Mouse (Mus musculus) CH12.LX (cell line): ENCODE results near the gene Als2cl. TPM values are rescaled to one million over a fixed set of nuclear protein-coding genes. Genes with fewer than 3 reads are reported as not detected.

ENCODE experiments used
- DNase-seq: peaks from one replicate; pipeline ENCODE4 v3.0.0-alpha.2; 2013; ENCODE audit errors: extremely low read depth
- H3K27ac ChIP-seq: 2 replicates; pipeline ENCODE4 v1.5.1; 2012; ENCODE audit warnings: low read depth, mild to moderate bottlenecking, control low read depth, moderate library complexity; ENCODE audit not compliant: insufficient read depth
- H3K27me3 ChIP-seq: replicated peaks from 2 replicates; pipeline ENCODE3; 2012; ENCODE audit warnings: inconsistent platforms
- H3K36me3 ChIP-seq, 2 experiments: replicated peaks in 1 of 2; 2 replicates each; pipeline versions ENCODE3 to v1.6.1; 2012; ENCODE audit warnings: inconsistent platforms in 1 of 2, low read length in 1 of 2, mild to moderate bottlenecking in 1 of 2, mixed read lengths in 1 of 2, moderate library complexity in 1 of 2; ENCODE audit not compliant: control insufficient read depth in 1 of 2, insufficient read depth in 1 of 2
- H3K4me1 ChIP-seq, 2 experiments: 2 replicates each; pipeline ENCODE4 v1.6.1; 2012; ENCODE audit warnings: inconsistent platforms in 1 of 2, moderate library complexity in 1 of 2; ENCODE audit not compliant: insufficient read depth in 2 of 2, control insufficient read depth in 1 of 2
- H3K4me2 ChIP-seq: 2 replicates; pipeline ENCODE4 v1.6.1; 2012; ENCODE audit warnings: low read depth, mild to moderate bottlenecking, control low read depth; ENCODE audit not compliant: poor library complexity, insufficient read depth, severe bottlenecking
- H3K4me3 ChIP-seq, 3 experiments: fragments of 150-350 bp in 1 of 3; sonication (generic) in 1 of 3; replicated peaks in 1 of 3; 2 replicates each; pipeline versions ENCODE3 to v1.5.1; 2011 to 2012; ENCODE audit warnings: low read depth in 2 of 3, low read length in 2 of 3, mild to moderate bottlenecking in 2 of 3, moderate library complexity in 2 of 3, control low read depth in 1 of 3, improper control_type of control experiment in 1 of 3, inconsistent platforms in 1 of 3, mixed read lengths in 1 of 3; ENCODE audit not compliant: poor library complexity in 1 of 3
- H3K79me2 ChIP-seq: replicated peaks from 2 replicates; pipeline ENCODE4 v1.6.1; 2012; ENCODE audit warnings: mild to moderate bottlenecking, moderate library complexity; ENCODE audit not compliant: control insufficient read depth, poor library complexity, insufficient read depth, severe bottlenecking; ENCODE audit errors: extremely low read depth
- H3K9ac ChIP-seq: 2 replicates; pipeline ENCODE4 v1.6.1; 2012; ENCODE audit warnings: low read depth, mild to moderate bottlenecking, control low read depth, moderate library complexity; ENCODE audit not compliant: insufficient read depth
- H3K9me3 ChIP-seq: replicated peaks from 2 replicates; pipeline ENCODE3; 2012; ENCODE audit warnings: low read length, inconsistent platforms, mixed read lengths
- BHLHE40 ChIP-seq: IDR thresholded peaks from 2 replicates; pipeline ENCODE4 v1.6.1; 2011; ENCODE audit warnings: mild to moderate bottlenecking, low read depth, low read length, improper control_type of control experiment
- CHD1 ChIP-seq: IDR thresholded peaks from 2 replicates; pipeline ENCODE4 v1.6.1; 2012; ENCODE audit warnings: low read depth, low read length, improper control_type of control experiment, inconsistent platforms
- CHD2 ChIP-seq: IDR thresholded peaks from 2 replicates; pipeline ENCODE4 v1.6.1; 2011; ENCODE audit warnings: low read length, improper control_type of control experiment
- E2F4 ChIP-seq: IDR thresholded peaks from 2 replicates; pipeline ENCODE4 v1.6.1; 2011; ENCODE audit warnings: low read depth, low read length, improper control_type of control experiment; ENCODE audit not compliant: insufficient replicate concordance
- ELF1 ChIP-seq: IDR thresholded peaks from 2 replicates; pipeline ENCODE4 v1.6.1; 2014; ENCODE audit warnings: low read depth, mild to moderate bottlenecking, inconsistent platforms, low read length, improper control_type of control experiment
- IRF4 ChIP-seq: IDR thresholded peaks from 2 replicates; pipeline ENCODE4 v1.6.1; 2014; ENCODE audit warnings: low read depth, mild to moderate bottlenecking, inconsistent platforms, low read length, improper control_type of control experiment
- KAT2A ChIP-seq: IDR thresholded peaks from 2 replicates; pipeline ENCODE4 v1.6.1; 2012; ENCODE audit warnings: low read length, improper control_type of control experiment, inconsistent platforms; ENCODE audit not compliant: insufficient replicate concordance
- MAX ChIP-seq: IDR thresholded peaks from 2 replicates; pipeline ENCODE4 v1.6.1; 2011; ENCODE audit warnings: low read length, improper control_type of control experiment
- MEF2A ChIP-seq: IDR thresholded peaks from 2 replicates; pipeline ENCODE4 v1.6.1; 2014; ENCODE audit warnings: low read depth, mild to moderate bottlenecking, inconsistent platforms, low read length, improper control_type of control experiment, borderline replicate concordance
- NRF1 ChIP-seq: IDR thresholded peaks from 2 replicates; pipeline ENCODE4 v1.6.1; 2014; ENCODE audit warnings: low read depth, mild to moderate bottlenecking, inconsistent platforms, low read length, improper control_type of control experiment, moderate library complexity
- PAX5 ChIP-seq: IDR thresholded peaks from 2 replicates; pipeline ENCODE4 v1.6.1; 2012; ENCODE audit warnings: low read length, inconsistent platforms, mixed read lengths
- RCOR1 ChIP-seq: conservative IDR thresholded peaks from 2 replicates; pipeline ENCODE4 v1.6.1; 2012; ENCODE audit warnings: low read depth, mild to moderate bottlenecking, inconsistent platforms, low read length, improper control_type of control experiment
- TBP ChIP-seq: conservative IDR thresholded peaks from 2 replicates; pipeline ENCODE4 v1.6.1; 2011; ENCODE audit warnings: low read depth, low read length, improper control_type of control experiment
- TCF12 ChIP-seq: IDR thresholded peaks from 2 replicates; pipeline ENCODE4 v1.6.1; 2014; ENCODE audit warnings: low read depth, mild to moderate bottlenecking, inconsistent platforms, low read length, improper control_type of control experiment
- UBTF ChIP-seq: IDR thresholded peaks from 2 replicates; pipeline ENCODE4 v1.6.1; 2012; ENCODE audit warnings: low read depth, mild to moderate bottlenecking, inconsistent platforms, low read length, improper control_type of control experiment, moderate library complexity
- USF1 ChIP-seq: IDR thresholded peaks from 2 replicates; pipeline ENCODE4 v1.6.1; 2014; ENCODE audit warnings: low read depth, mild to moderate bottlenecking, inconsistent platforms, low read length, improper control_type of control experiment
- ZKSCAN1 ChIP-seq: IDR thresholded peaks from 2 replicates; pipeline ENCODE4 v1.6.1; 2012; ENCODE audit warnings: low read depth, inconsistent platforms, low read length, improper control_type of control experiment, borderline replicate concordance
- ZMIZ1 ChIP-seq: IDR thresholded peaks from 2 replicates; pipeline ENCODE4 v1.6.1; 2012; ENCODE audit warnings: low read depth, mild to moderate bottlenecking, inconsistent platforms, low read length, improper control_type of control experiment
- ZNF384 ChIP-seq: IDR thresholded peaks from 2 replicates; pipeline ENCODE4 v1.6.1; 2012; ENCODE audit warnings: low read depth, low read length, improper control_type of control experiment, inconsistent platforms
- dilution Hi-C: fragments of 300-500 bp; cut with MboI; formaldehyde crosslinking; loops from 2 replicates; pipeline ENCODE4 v1.14.3; 2020; ENCODE audit warnings: low sequenced_read_pairs; ENCODE audit not compliant: extremely low pct_unique_long_range_greater_than_20kb, extremely low pct_ligation_motif_present
- in situ Hi-C: fragments of 300-500 bp; cut with MboI; formaldehyde crosslinking; loops from 3 replicates; pipeline ENCODE4 v1.14.3; 2019; ENCODE audit warnings: low sequenced_read_pairs, low pct_ligation_motif_present, low pct_unique_long_range_greater_than_20kb, mixed read lengths
- polyA plus RNA-seq: library from polyadenylated mRNA; unstranded; fragments of >175 nt; gene quantifications from 2 replicates; pipeline ENCODE4 v1.2.1, GENCODE M21; 2012; ENCODE audit warnings: low read depth; ENCODE audit not compliant: insufficient read length
- total RNA-seq, 2 experiments: library from RNA; depleted of rRNA; stranded (reverse); fragments of 300-350 nt in 1 of 2; fragments of >200 nt in 1 of 2; gene quantifications; 2 replicates each; pipeline ENCODE4 v1.2.3; 2012 to 2014

Als2cl gene
- total and polyA plus RNA-seq, 3 experiments: 2.4 to 3.4 (median 2.5) TPM

DNA sequence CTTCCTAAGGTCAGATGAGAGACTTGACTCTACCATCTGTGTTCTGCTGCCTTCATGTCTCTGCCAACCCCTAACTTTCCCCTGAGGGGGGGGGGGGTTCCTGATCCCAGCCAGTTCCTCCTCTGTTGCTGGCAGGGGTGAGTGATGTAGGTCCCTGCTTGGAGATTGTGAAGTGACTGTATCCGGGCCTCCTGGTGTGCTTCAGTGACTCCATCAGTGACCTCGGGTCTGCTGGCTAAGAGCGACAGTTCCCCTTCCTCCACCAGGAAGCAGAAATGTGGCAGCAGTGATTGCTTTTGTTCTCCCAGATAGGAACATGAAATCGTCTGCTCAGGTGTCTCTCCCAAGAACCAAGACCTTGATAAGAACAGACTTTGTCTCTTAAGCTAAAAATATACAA, 22.8 kb upstream of the Als2cl start:
- in situ Hi-C loops (no loop called here), dilution Hi-C loops (no loop called here)
- no peaks in the 10 kb centered on the region for H3K79me2 ChIP-seq
- H3K36me3 ChIP-seq: no peaks in the 10 kb centered on the region
- no peak overlapping the region for H3K27ac ChIP-seq
- DNase-seq: no peak
- no peak overlapping the region for H3K4me3 ChIP-seq
- H3K4me2 ChIP-seq: no peak overlapping the region
- H3K9me3 ChIP-seq: no peaks in the 10 kb centered on the region
- no peak overlapping the region for H3K9ac ChIP-seq
- H3K4me1 ChIP-seq: peaks cover 0 to 7% of the 10 kb centered on the region in 2 experiments; a peak in 1 of 4 replicates
- TF ChIP-seq MEF2A (no peak), USF1 (no peak)
- TF ChIP-seq, all 38 proteins: peak for 0
- no peaks in the 10 kb centered on the region for H3K27me3 ChIP-seq

GRCm38 (mm10) chr9:110857781-110858472, 21.7 kb upstream of the Als2cl start, which contains the start of gene Prss50:
Gene Prss50, plus strand, starts transcription at chr9:110857967.
- DNase-seq: no peak
- H3K9ac ChIP-seq: no peak within 1 kb of the TSS
- in situ Hi-C loops: no loop called here
- H3K4me2 ChIP-seq: no peak within 1 kb of the TSS
- H3K4me1 ChIP-seq: peaks cover 0 to 7% of the 10 kb centered on the region in 2 experiments; a peak in 1 of 4 replicates
- no peaks in the 10 kb centered on the region for H3K9me3 ChIP-seq
- H3K4me3 ChIP-seq: no peak within 1 kb of the TSS
- TF ChIP-seq TCF12 (no peak), KAT2A (no peak), PAX5 (no peak), ZKSCAN1 (no peak)
- H3K27me3 ChIP-seq: no peaks in the 10 kb centered on the region
- H3K27ac ChIP-seq: no peak within 1 kb of the TSS
- no peaks in the 10 kb centered on the region for H3K36me3 ChIP-seq
- no peaks in the 10 kb centered on the region for H3K79me2 ChIP-seq
- dilution Hi-C loops: no loop called here

- Histone ChIP-seq H3K4me3 (no peak overlapping the region), H3K4me2 (no peak overlapping the region), H3K27me3 (peaks cover 5% of the 10 kb centered on the region), H3K27ac (no peak overlapping the region), H3K4me1 (peaks cover 0 to 7% of the 10 kb centered on the region in 2 experiments; a peak in 1 of 4 replicates), H3K9ac (no peak overlapping the region), H3K36me3 (no peaks in the 10 kb centered on the region), H3K79me2 (no peaks in the 10 kb centered on the region), H3K9me3 (no peaks in the 10 kb centered on the region)
- in situ Hi-C loops (no loop called here), dilution Hi-C loops (no loop called here)
- TF ChIP-seq ZNF384 (no peak), KAT2A (no peak), RCOR1 (no peak), TBP (no peak), IRF4 (no peak), NRF1 (no peak), ZKSCAN1 (no peak), CHD2 (no peak), MAX (no peak), USF1 (no peak), UBTF (no peak), TCF12 (no peak), BHLHE40 (no peak), ZMIZ1 (no peak), CHD1 (no peak), E2F4 (no peak), ELF1 (no peak)
- no peak for DNase-seq
Observed at GRCm38 (mm10) chr9:110858523-110858922, 21.1 kb upstream of the Als2cl start.
